Mouse (Mus musculus): ENCODE data around the gene Fgf15. TPM values are rescaled to one million over a fixed set of nuclear protein-coding genes. Genes with fewer than 3 reads are reported as not detected.

Fgf15 gene
- polyA plus RNA-seq, 1 experiment, result not detected

GRCm38 (mm10) chr7:144918823-144919222, 22.5 kb downstream of the Fgf15 start:
- no peak for TF ChIP-seq TAL1 (IDR thresholded peaks at IDR 0.05; ENCODE audit: low read length)
- TF ChIP-seq GATA1 (IDR thresholded peaks at IDR 0.05; ENCODE audit: low read length), result no peak
- Histone ChIP-seq H3K36me3 (ENCODE audit: control insufficient read depth) (peaks cover 64% of the 10 kb centered on the region), H3K9me3 (ENCODE audit: control insufficient read depth, low read length) (no peaks in the 10 kb centered on the region), H3K27me3 (ENCODE audit: control insufficient read depth) (no peaks in the 10 kb centered on the region), H3K4me3 (replicated peaks) (no peak overlapping the region), H3K4me1 (ENCODE audit: control insufficient read depth) (peaks cover 24% of the 10 kb centered on the region)

GRCm38 (mm10) chr7:144927591-144927990, 31.3 kb downstream of the Fgf15 start:
- Histone ChIP-seq H3K36me3 (ENCODE audit: control insufficient read depth) (peaks cover 41% of the 10 kb centered on the region), H3K9me3 (ENCODE audit: control insufficient read depth, low read length) (no peaks in the 10 kb centered on the region), H3K27me3 (ENCODE audit: control insufficient read depth) (no peaks in the 10 kb centered on the region), H3K4me1 (ENCODE audit: control insufficient read depth) (peaks cover 6% of the 10 kb centered on the region; the same call in 1 of the 2 replicates), H3K4me3 (replicated peaks) (no peak overlapping the region)
- TF ChIP-seq GATA1 (IDR thresholded peaks at IDR 0.05; ENCODE audit: low read length) (no peak), TAL1 (IDR thresholded peaks at IDR 0.05; ENCODE audit: low read length) (no peak)

GRCm38 (mm10) chr7:144928009-144928888, 31.9 kb downstream of the Fgf15 start:
- no peaks in the 10 kb centered on the region for H3K27me3 ChIP-seq (ENCODE audit: control insufficient read depth)
- H3K4me3 ChIP-seq (replicated peaks), result no peak overlapping the region
- no peak for TF ChIP-seq TAL1 (IDR thresholded peaks at IDR 0.05; ENCODE audit: low read length)
- no peak for TF ChIP-seq GATA1 (IDR thresholded peaks at IDR 0.05; ENCODE audit: low read length)
- peaks cover 38% of the 10 kb centered on the region for H3K36me3 ChIP-seq (ENCODE audit: control insufficient read depth)
- H3K9me3 ChIP-seq (ENCODE audit: control insufficient read depth, low read length), result no peaks in the 10 kb centered on the region
- peaks cover 6% of the 10 kb centered on the region; the same call in 1 of the 2 replicates for H3K4me1 ChIP-seq (ENCODE audit: control insufficient read depth)

GRCm38 (mm10) chr7:144928889-144929210, 32.5 kb downstream of the Fgf15 start:
- TF ChIP-seq GATA1 (IDR thresholded peaks at IDR 0.05; ENCODE audit: low read length) (no peak), TAL1 (IDR thresholded peaks at IDR 0.05; ENCODE audit: low read length) (no peak)
- H3K9me3 ChIP-seq (ENCODE audit: control insufficient read depth, low read length), result no peaks in the 10 kb centered on the region

GRCm38 (mm10) chr7:144929506-144929905, 33.2 kb downstream of the Fgf15 start:
- no peaks in the 10 kb centered on the region for H3K9me3 ChIP-seq (ENCODE audit: control insufficient read depth, low read length)
- peaks cover 30% of the 10 kb centered on the region for H3K36me3 ChIP-seq (ENCODE audit: control insufficient read depth)
- H3K27me3 ChIP-seq (ENCODE audit: control insufficient read depth), result no peaks in the 10 kb centered on the region
- no peak for TF ChIP-seq TAL1 (IDR thresholded peaks at IDR 0.05; ENCODE audit: low read length)
- TF ChIP-seq GATA1 (IDR thresholded peaks at IDR 0.05; ENCODE audit: low read length), result no peak
- no peak overlapping the region for H3K4me3 ChIP-seq (replicated peaks)
- peaks cover 6% of the 10 kb centered on the region; the same call in 1 of the 2 replicates for H3K4me1 ChIP-seq (ENCODE audit: control insufficient read depth)

More at GRCm38 (mm10) chr7:144928889-144929210, 32.5 kb downstream of the Fgf15 start:
- H3K27me3 ChIP-seq (ENCODE audit: control insufficient read depth), result no peaks in the 10 kb centered on the region
- peaks cover 34% of the 10 kb centered on the region for H3K36me3 ChIP-seq (ENCODE audit: control insufficient read depth)
- H3K4me3 ChIP-seq (replicated peaks), result no peak overlapping the region
- H3K4me1 ChIP-seq (ENCODE audit: control insufficient read depth), result peaks cover 6% of the 10 kb centered on the region; the same call in 1 of the 2 replicates

- no peaks in the 10 kb centered on the region for H3K9me3 ChIP-seq (ENCODE audit: control insufficient read depth, low read length)
- H3K4me3 ChIP-seq (replicated peaks), result no peak overlapping the region
- no peak for TF ChIP-seq GATA1 (IDR thresholded peaks at IDR 0.05; ENCODE audit: low read length)
- TF ChIP-seq TAL1 (IDR thresholded peaks at IDR 0.05; ENCODE audit: low read length), result no peak
- peaks cover 28% of the 10 kb centered on the region for H3K36me3 ChIP-seq (ENCODE audit: control insufficient read depth)
- H3K4me1 ChIP-seq (ENCODE audit: control insufficient read depth), result peaks cover 6% of the 10 kb centered on the region; the same call in 1 of the 2 replicates
- no peaks in the 10 kb centered on the region for H3K27me3 ChIP-seq (ENCODE audit: control insufficient read depth)
Observed at GRCm38 (mm10) chr7:144929931-144930330, 33.6 kb downstream of the Fgf15 start.

GRCm38 (mm10) chr7:144931778-144932177, 35.4 kb downstream of the Fgf15 start:
- TF ChIP-seq GATA1 (IDR thresholded peaks at IDR 0.05; ENCODE audit: low read length) (no peak), TAL1 (IDR thresholded peaks at IDR 0.05; ENCODE audit: low read length) (no peak)
- Histone ChIP-seq H3K9me3 (ENCODE audit: control insufficient read depth, low read length) (no peaks in the 10 kb centered on the region), H3K27me3 (ENCODE audit: control insufficient read depth) (peaks cover under 1% of the 10 kb centered on the region), H3K36me3 (ENCODE audit: control insufficient read depth) (peaks cover 26% of the 10 kb centered on the region), H3K4me1 (ENCODE audit: control insufficient read depth) (peaks cover 6% of the 10 kb centered on the region; the same call in 1 of the 2 replicates), H3K4me3 (replicated peaks) (no peak overlapping the region)

- TF ChIP-seq GATA1 (IDR thresholded peaks at IDR 0.05; ENCODE audit: low read length) (no peak), TAL1 (IDR thresholded peaks at IDR 0.05; ENCODE audit: low read length) (no peak)
- H3K9me3 ChIP-seq (ENCODE audit: control insufficient read depth, low read length), result no peaks in the 10 kb centered on the region
- no peak overlapping the region for H3K4me3 ChIP-seq (replicated peaks)
- peaks cover 6% of the 10 kb centered on the region; the same call in 1 of the 2 replicates for H3K4me1 ChIP-seq (ENCODE audit: control insufficient read depth)
- peaks cover 25% of the 10 kb centered on the region for H3K36me3 ChIP-seq (ENCODE audit: control insufficient read depth)
- H3K27me3 ChIP-seq (ENCODE audit: control insufficient read depth), result peaks cover 8% of the 10 kb centered on the region
Observed at GRCm38 (mm10) chr7:144932389-144932937, 36.1 kb downstream of the Fgf15 start.

- Histone ChIP-seq H3K36me3 (ENCODE audit: control insufficient read depth) (peaks cover 20% of the 10 kb centered on the region), H3K27me3 (ENCODE audit: control insufficient read depth) (peaks cover 16% of the 10 kb centered on the region), H3K4me3 (replicated peaks) (no peak overlapping the region), H3K4me1 (ENCODE audit: control insufficient read depth) (no peaks in the 10 kb centered on the region), H3K9me3 (ENCODE audit: control insufficient read depth, low read length) (no peaks in the 10 kb centered on the region)
- TF ChIP-seq GATA1 (IDR thresholded peaks at IDR 0.05; ENCODE audit: low read length) (no peak), TAL1 (IDR thresholded peaks at IDR 0.05; ENCODE audit: low read length) (no peak)
Observed at GRCm38 (mm10) chr7:144933336-144933735, 37.0 kb downstream of the Fgf15 start.
